Mouse (Mus musculus): Measurements from ENCODE around the gene H2-T3. TPM values are rescaled to one million over a fixed set of nuclear protein-coding genes. Genes with fewer than 3 reads are reported as not detected.
"Not testable (repeated sequence)": the region's sequence is repeated elsewhere in the genome, so short reads cannot be mapped to it uniquely, and the experiment has no call there.

The H2-T3 gene
- total RNA-seq, 2 experiments from 2014 or later, result 0.34 TPM; not detected in 1

- intact Hi-C loops (cut with DNase I), result no loop called here
Measured at GRCm38 (mm10) chr17:36182212-36182611, 7.9 kb downstream of the H2-T3 start.

GRCm38 (mm10) chr17:36179446-36179845 lies 10.6 kb downstream of the H2-T3 start:
- intact Hi-C loops (cut with DNase I); DNase-seq: not testable (repeated sequence)

More at GRCm38 (mm10) chr17:36182212-36182611, 7.9 kb downstream of the H2-T3 start:
- DNase-seq, result no peak

GRCm38 (mm10) chr17:36178938-36179337 lies 11.1 kb downstream of the H2-T3 start:
- intact Hi-C loops (cut with DNase I), result not testable (repeated sequence)
- DNase-seq, result peak; percentile 13 to 17

- intact Hi-C loops (cut with DNase I); DNase-seq: not testable (repeated sequence)
Measured at GRCm38 (mm10) chr17:36176132-36176531, 14.0 kb downstream of the H2-T3 start.

- DNase-seq, result no peak
- intact Hi-C loops (cut with DNase I), result no loop called here
Measured at GRCm38 (mm10) chr17:36170287-36170814, 19.7 kb downstream of the H2-T3 start.

- intact Hi-C loops (cut with DNase I), result no loop called here
- DNase-seq, result no peak
Measured at GRCm38 (mm10) chr17:36169753-36170152, 20.3 kb downstream of the H2-T3 start.

GRCm38 (mm10) chr17:36169094-36169493 lies 21.0 kb downstream of the H2-T3 start:
- DNase-seq; intact Hi-C loops (cut with DNase I): not testable (repeated sequence)

- intact Hi-C loops (cut with DNase I), result no loop called here
- no peak for DNase-seq
Measured at GRCm38 (mm10) chr17:36168039-36168652, 21.9 kb downstream of the H2-T3 start, which contains the start of gene Gm8909. TSS of gene Gm8909 (minus strand) at chr17:36168537.

GRCm38 (mm10) chr17:36167306-36168038 lies 22.6 kb downstream of the H2-T3 start:
- DNase-seq, result no peak

GRCm38 (mm10) chr17:36166901-36167300 lies 23.2 kb downstream of the H2-T3 start:
- intact Hi-C loops (cut with DNase I); DNase-seq: not testable (repeated sequence)

More at GRCm38 (mm10) chr17:36167306-36168038, 22.6 kb downstream of the H2-T3 start:
- intact Hi-C loops (cut with DNase I), result no loop called here

- intact Hi-C loops (cut with DNase I), result no loop called here
- DNase-seq, result no peak
Measured at GRCm38 (mm10) chr17:36161129-36162051, 28.7 kb downstream of the H2-T3 start.

GRCm38 (mm10) chr17:36158264-36158663 lies 31.8 kb downstream of the H2-T3 start:
- DNase-seq; intact Hi-C loops (cut with DNase I): not testable (repeated sequence)

GRCm38 (mm10) chr17:36157782-36158181 lies 32.3 kb downstream of the H2-T3 start:
- DNase-seq; intact Hi-C loops (cut with DNase I): not testable (repeated sequence)

- no peak for DNase-seq
- intact Hi-C loops (cut with DNase I), result no loop called here
Measured at GRCm38 (mm10) chr17:36154271-36155149, 35.6 kb downstream of the H2-T3 start.

GRCm38 (mm10) chr17:36151200-36151599 lies 38.9 kb downstream of the H2-T3 start:
- DNase-seq; intact Hi-C loops (cut with DNase I): not testable (repeated sequence)

GRCm38 (mm10) chr17:36148468-36148867 lies 41.6 kb downstream of the H2-T3 start:
- DNase-seq; intact Hi-C loops (cut with DNase I): not testable (repeated sequence)

- DNase-seq; intact Hi-C loops (cut with DNase I): not testable (repeated sequence)
Measured at GRCm38 (mm10) chr17:36146937-36147336, 43.1 kb downstream of the H2-T3 start.

- intact Hi-C loops (cut with DNase I); DNase-seq: not testable (repeated sequence)
Measured at GRCm38 (mm10) chr17:36145861-36146156, 44.3 kb downstream of the H2-T3 start.

GRCm38 (mm10) chr17:36145111-36145860 lies 44.8 kb downstream of the H2-T3 start:
- peak in 1 of 2 experiments; percentile 24 for DNase-seq
- intact Hi-C loops (cut with DNase I), result no loop called here
